ENCODE assay signal across 8 mouse cellular contexts in genomic region chr1:170884978-170885561, GRCm38 (mm10). TPM values are rescaled to one million over a fixed set of nuclear protein-coding genes. Genes with fewer than 3 reads are reported as not detected.
DNase-seq lines count a peak whose midpoint lies in the region; ATAC-seq and TF ChIP-seq lines count a peak whose summit lies in the region.

Gene Gm26620, plus strand, starts transcription at chr1:170885065.
Gene Dusp12, minus strand, starts transcription at chr1:170885540.

- H3K9me3 ChIP-seq in heart, embryonic 12.5 days (replicated peaks): 0 out of 2 replicates have a peak, but pooled peaks cover 3% of the 10 kb centered on the region
- no peaks in the 10 kb centered on the region for H3K9me3 ChIP-seq in kidney, postnatal 0 days (replicated peaks; ENCODE audit: low read length)
- no peaks in the 10 kb centered on the region for H3K9me3 ChIP-seq in liver, embryonic 11.5 days (ENCODE audit: control insufficient read depth, low read length)

- H3K9ac ChIP-seq in heart, embryonic 12.5 days: peak within 1 kb of the TSS; percentile 93
- peak within 1 kb of the TSS; percentile 78 for H3K9ac ChIP-seq in kidney, postnatal 0 days (ENCODE audit: low read depth, low read length)
- H3K9ac ChIP-seq in liver, embryonic 11.5 days (ENCODE audit: low read depth, low read length): peak within 1 kb of the TSS; percentile 90

- peak; percentile 37 for DNase-seq in fat pad, adult 2 months (ENCODE audit: extremely low read depth, low read depth, low spot score)
- DNase-seq in kidney, postnatal 0 days (ENCODE audit: low spot score): peak; percentile 95
- peak; percentile 82 for DNase-seq in liver, embryonic 11.5 days (ENCODE audit: low spot score)
- DNase-seq in spleen, postnatal 4 days (ENCODE audit: low spot score in 2 of 2): peak; percentile 79 to 87

- peak; percentile 66 for TF ChIP-seq CTCF in kidney, postnatal 0 days (IDR thresholded peaks at IDR 0.05; ENCODE audit: low read depth)

- H3K4me3 ChIP-seq in brown adipose tissue, adult 24 weeks (ENCODE audit: insufficient read depth, low read depth, low read length): peak within 1 kb of the TSS; percentile 90
- peak within 1 kb of the TSS; percentile 96 for H3K4me3 ChIP-seq in heart, embryonic 12.5 days
- peak within 1 kb of the TSS; percentile 85 for H3K4me3 ChIP-seq in kidney, postnatal 0 days (replicated peaks; ENCODE audit: low read depth, low read length)
- peak within 1 kb of the TSS; percentile 91 for H3K4me3 ChIP-seq in liver, embryonic 11.5 days (ENCODE audit: low read depth, low read length)
- peak within 1 kb of the TSS; percentile 67 for H3K4me3 ChIP-seq in myocyte

- H3K27ac ChIP-seq in brown adipose tissue, adult 24 weeks (replicated peaks; ENCODE audit: low read depth, low read length): peak within 1 kb of the TSS; percentile 27; the same call in 1 of the 2 replicates
- H3K27ac ChIP-seq in heart, embryonic 12.5 days (ENCODE audit: poor library complexity, severe bottlenecking): peak within 1 kb of the TSS; percentile 49; the same call in 1 of the 2 replicates
- peak within 1 kb of the TSS; percentile 92 for H3K27ac ChIP-seq in kidney, postnatal 0 days
- peak within 1 kb of the TSS; percentile 72 for H3K27ac ChIP-seq in liver, embryonic 11.5 days (ENCODE audit: low read depth, low read length)

- H3K27me3 ChIP-seq in heart, embryonic 12.5 days (replicated peaks): no peaks in the 10 kb centered on the region
- H3K27me3 ChIP-seq in kidney, postnatal 0 days (ENCODE audit: insufficient read depth, low read length): no peaks in the 10 kb centered on the region
- H3K27me3 ChIP-seq in liver, embryonic 11.5 days (replicated peaks; ENCODE audit: control insufficient read depth, insufficient read depth, low read length): no peaks in the 10 kb centered on the region
- H3K27me3 ChIP-seq in myocyte (ENCODE audit: control insufficient read depth, insufficient read depth, insufficient read length): no peaks in the 10 kb centered on the region

- H3K79me2 ChIP-seq in myocyte (ENCODE audit: control insufficient read depth, insufficient read depth): peaks cover 12% of the 10 kb centered on the region

- peak; percentile 74 for TF ChIP-seq POLR2A in myocyte (IDR thresholded peaks at IDR 0.05; ENCODE audit: insufficient read length, low read depth)

- peaks cover 4% of the 10 kb centered on the region; the same call in 1 of the 2 replicates for H3K4me1 ChIP-seq in brown adipose tissue, adult 24 weeks (ENCODE audit: control insufficient read depth, insufficient read depth, insufficient read length, low read length)
- H3K4me1 ChIP-seq in heart, embryonic 12.5 days (replicated peaks): peaks cover 14% of the 10 kb centered on the region
- H3K4me1 ChIP-seq in kidney, postnatal 0 days (replicated peaks; ENCODE audit: insufficient read depth, low read length): no peaks in the 10 kb centered on the region
- peaks cover 9% of the 10 kb centered on the region for H3K4me1 ChIP-seq in liver, embryonic 11.5 days (replicated peaks; ENCODE audit: control insufficient read depth, insufficient read depth, low read length)

- H3K36me3 ChIP-seq in heart, embryonic 12.5 days: peaks cover 19% of the 10 kb centered on the region
- H3K36me3 ChIP-seq in kidney, postnatal 0 days (ENCODE audit: insufficient read depth, low read length): no peaks in the 10 kb centered on the region
- H3K36me3 ChIP-seq in liver, embryonic 11.5 days (ENCODE audit: control insufficient read depth, insufficient read depth, low read length): peaks cover 5% of the 10 kb centered on the region; the same call in 1 of the 2 replicates
- no peaks in the 10 kb centered on the region for H3K36me3 ChIP-seq in myocyte (ENCODE audit: control insufficient read depth, insufficient read depth)

- peak within 1 kb of the TSS; percentile 87 for H3K4me2 ChIP-seq in heart, embryonic 12.5 days
- peak within 1 kb of the TSS; percentile 67 for H3K4me2 ChIP-seq in kidney, postnatal 0 days (ENCODE audit: low read length)
- peak within 1 kb of the TSS; percentile 78 for H3K4me2 ChIP-seq in liver, embryonic 11.5 days
- H3K4me2 ChIP-seq in myocyte (ENCODE audit: low read depth): peak within 1 kb of the TSS; percentile 95

- ATAC-seq in CD4-positive, CD25-positive, alpha-beta regulatory T cell, adult 4 months: peak; percentile 96
- peak; percentile 90 for ATAC-seq in heart, embryonic 12.5 days (ENCODE audit: insufficient number of reproducible peaks, low FRiP score)
- ATAC-seq in kidney, postnatal 0 days (replicated peaks; ENCODE audit: low FRiP score, low read depth): peak; percentile 95
- ATAC-seq in liver, embryonic 11.5 days (replicated peaks; ENCODE audit: low FRiP score): peak; percentile 91

- H3ac ChIP-seq in myocyte (ENCODE audit: control insufficient read depth, insufficient read length): peak within 1 kb of the TSS; percentile 42

- WGBS in heart, embryonic 12.5 days: under 1% methylated on average over 46 of the region's 46 CpGs
- WGBS in kidney, postnatal 0 days: under 1% methylated on average over 46 of the region's 46 CpGs
- WGBS in liver, embryonic 11.5 days: under 1% methylated on average over 46 of the region's 46 CpGs

TF ChIP-seq in myocyte, 11 proteins besides CTCF, POLR2A, EP300 and RAD21:
- TF ChIP-seq MAX (IDR thresholded peaks at IDR 0.05; ENCODE audit: low read depth) (no peak), REST (IDR thresholded peaks at IDR 0.05; ENCODE audit: insufficient read depth, insufficient read length) (no peak), POLR2AphosphoS2 (IDR thresholded peaks at IDR 0.05; ENCODE audit: insufficient read length, low read depth) (peak; percentile 84), MYOG (IDR thresholded peaks at IDR 0.05; ENCODE audit: control insufficient read depth in 1 of 3, insufficient read depth in 1 of 3, insufficient read length in 2 of 3, low read depth in 2 of 3) (peak in 1 of 3 experiments; percentile 46), TCF12 (IDR thresholded peaks at IDR 0.05; ENCODE audit: insufficient read depth, poor library complexity, severe bottlenecking) (no peak), USF1 (IDR thresholded peaks at IDR 0.05; ENCODE audit: low read depth) (peak; percentile 26), SRF (IDR thresholded peaks at IDR 0.05; ENCODE audit: control insufficient read depth, insufficient read length, low read depth) (peak; percentile 48), E2F4 (IDR thresholded peaks at IDR 0.05; ENCODE audit: insufficient read depth) (peak; percentile 33), MYOD1 (IDR thresholded peaks at IDR 0.05; ENCODE audit: control insufficient read depth in 1 of 3, insufficient read length in 2 of 3, low read depth in 2 of 3) (peak in 1 of 3 experiments; percentile 4)

RNA-seq across cellular contexts. Expression of gene Gm26620, which starts in this region (rescaled TPM):
- not detected for polyA plus RNA-seq in CD4-positive, CD25-positive, alpha-beta regulatory T cell, adult 4 months (2017; shearing (Covaris generic))
- not detected in 2 replicates for polyA plus RNA-seq in brown adipose tissue, adult 24 weeks (2012; ENCODE audit: insufficient read depth, insufficient read length, missing spikeins)
- polyA plus RNA-seq in heart, embryonic 12.5 days (2016; fragmentation: Nextera tagmentation; extraction: Ambion mirVana): 0.43 and 0.62 TPM in 2 replicates
- 2.0 and 2.1 TPM in 2 replicates for polyA plus RNA-seq in kidney, postnatal 0 days (2015; fragmentation: Nextera tagmentation; extraction: Ambion mirVana)
- 0.62 TPM in 1 of 2 replicates, not detected in the other for polyA plus RNA-seq in liver, embryonic 11.5 days (2014; fragmentation: Nextera tagmentation; extraction: Ambion mirVana)
- 0.06 TPM for polyA plus RNA-seq in myocyte (2012; fragmentation: generic; extraction: Trizol)

RNA-seq across cellular contexts. Expression of gene Dusp12, which starts in this region (rescaled TPM):
- 10 to 100 TPM; 14.8 to 16.1 TPM for polyA plus RNA-seq in CD4-positive, CD25-positive, alpha-beta regulatory T cell, adult 4 months (2017; shearing (Covaris generic))
- polyA plus RNA-seq in brown adipose tissue, adult 24 weeks (2012; ENCODE audit: insufficient read depth, insufficient read length, missing spikeins): 6.1 and 12.9 TPM in 2 replicates
- 28.4 and 28.8 TPM in 2 replicates for polyA plus RNA-seq in heart, embryonic 12.5 days (2016; fragmentation: Nextera tagmentation; extraction: Ambion mirVana)
- 32.8 and 34.9 TPM in 2 replicates for polyA plus RNA-seq in kidney, postnatal 0 days (2015; fragmentation: Nextera tagmentation; extraction: Ambion mirVana)
- polyA plus RNA-seq in liver, embryonic 11.5 days (2014; fragmentation: Nextera tagmentation; extraction: Ambion mirVana): 34.8 and 36.7 TPM in 2 replicates
- polyA plus RNA-seq in myocyte (2012; fragmentation: generic; extraction: Trizol): 26.8 TPM

Comparison
In these comparisons a context has a peak if more than half of its experiments do, and no peak if none do; other contexts are left out.
1. Peak in every context shown above with its lines: DNase-seq, ATAC-seq, H3K4me3 ChIP-seq and H3K27ac ChIP-seq.
2. H3K27ac ChIP-seq: peak in every context shown above with its lines; median percentile 92 in kidney, postnatal 0 days; 72 in liver, embryonic 11.5 days; 49 in heart, embryonic 12.5 days; 27 in brown adipose tissue, adult 24 weeks.
3. DNase-seq: peak in every context shown above with its lines; median percentile 95 in kidney, postnatal 0 days; 83 in spleen, postnatal 4 days; 82 in liver, embryonic 11.5 days; 37 in fat pad, adult 2 months.